ENCODE assay signal across 8 mouse cellular contexts in genomic region chr7:144914296-144914947, GRCm38 (mm10). TPM values are rescaled to one million over a fixed set of nuclear protein-coding genes. Genes with fewer than 3 reads are reported as not detected.
DNase-seq lines count a peak whose midpoint lies in the region; ATAC-seq and TF ChIP-seq lines count a peak whose summit lies in the region.

No protein-coding gene starts in this region.

- peak overlapping the region; percentile 41; the same call in 1 of the 2 replicates for H3K27ac ChIP-seq in liver, adult 2 months (replicated peaks; ENCODE audit: insufficient read depth, low read depth, low read length)
- peak overlapping the region; percentile 82 for H3K27ac ChIP-seq in bone marrow, adult 2 months (ENCODE audit: control insufficient read depth, insufficient read depth, low read depth, low read length, poor library complexity)
- peak overlapping the region; percentile 89 for H3K27ac ChIP-seq in left cerebral cortex, adult 2 months
- H3K27ac ChIP-seq in midbrain, embryonic 13.5 days: peak overlapping the region; percentile 78

- TF ChIP-seq POLR2A in liver, adult 2 months (IDR thresholded peaks at IDR 0.05; ENCODE audit: extremely low read depth, insufficient read depth, low read length): no peak
- no peak for TF ChIP-seq POLR2A in bone marrow, adult 2 months (IDR thresholded peaks at IDR 0.05; ENCODE audit: borderline replicate concordance, control insufficient read depth, low read depth, low read length)

- peaks cover 7% of the 10 kb centered on the region for H3K4me1 ChIP-seq in liver, adult 2 months (ENCODE audit: control insufficient read depth, insufficient read depth, low read length)
- H3K4me1 ChIP-seq in bone marrow, adult 2 months (ENCODE audit: control insufficient read depth, insufficient read depth, low read length): no peaks in the 10 kb centered on the region
- peaks cover 19% of the 10 kb centered on the region for H3K4me1 ChIP-seq in midbrain, embryonic 13.5 days (replicated peaks)

- H3K79me2 ChIP-seq in liver, adult 2 months (ENCODE audit: control insufficient read depth, insufficient read depth, low read length): peaks cover 7% of the 10 kb centered on the region; the same call in 1 of the 2 replicates

- peak; percentile 96 for ATAC-seq in midbrain, embryonic 13.5 days

- H3K9me3 ChIP-seq in midbrain, embryonic 13.5 days: no peaks in the 10 kb centered on the region

- intact Hi-C loops in left cerebral cortex, adult 2 months (cut with DNase I): loop anchor here (5.0 kb wide), 1 partner anchor 442 kb away; the partner anchor contains the start of gene Cttn

- H3K4me3 ChIP-seq in liver, adult 2 months (ENCODE audit: insufficient read depth, low read depth, low read length): peak overlapping the region; percentile 86
- H3K4me3 ChIP-seq in bone marrow, adult 2 months (replicated peaks; ENCODE audit: control insufficient read depth, low read depth, low read length): peak overlapping the region; percentile 97
- peak overlapping the region; percentile 94 for H3K4me3 ChIP-seq in left cerebral cortex, adult 2 months
- H3K4me3 ChIP-seq in midbrain, embryonic 13.5 days (replicated peaks): peak overlapping the region; percentile 76

- TF ChIP-seq CTCF in liver, adult 2 months (IDR thresholded peaks at IDR 0.05; ENCODE audit: low read depth, low read length): 0 out of 2 replicates have a peak, but pooled peaks have one; percentile 18
- TF ChIP-seq CTCF in bone marrow, adult 2 months (IDR thresholded peaks at IDR 0.05; ENCODE audit: control insufficient read depth, insufficient read depth, low read length): no peak
- TF ChIP-seq CTCF in left cerebral cortex, adult 2 months (IDR thresholded peaks at IDR 0.05): peak; percentile 55

- H3K27me3 ChIP-seq in liver, adult 2 months (ENCODE audit: control insufficient read depth, insufficient read depth, low read length): no peaks in the 10 kb centered on the region
- H3K27me3 ChIP-seq in midbrain, embryonic 13.5 days: no peaks in the 10 kb centered on the region

- H3K9ac ChIP-seq in liver, adult 2 months (ENCODE audit: low read depth, low read length): peak overlapping the region; percentile 29
- H3K9ac ChIP-seq in midbrain, embryonic 13.5 days (replicated peaks): peak overlapping the region; percentile 82; the same call in 1 of the 2 replicates

- 15% methylated on average over 17 of the region's 17 CpGs for WGBS in liver, adult 2 months
- WGBS in bone marrow, adult 2 months: 15% methylated on average over 17 of the region's 17 CpGs
- 7% methylated on average over 17 of the region's 17 CpGs for WGBS in midbrain, embryonic 13.5 days

- peak overlapping the region; percentile 85 for H3K4me2 ChIP-seq in midbrain, embryonic 13.5 days (replicated peaks)

- H3K36me3 ChIP-seq in liver, adult 2 months (ENCODE audit: control insufficient read depth, insufficient read depth, low read length): no peaks in the 10 kb centered on the region
- H3K36me3 ChIP-seq in midbrain, embryonic 13.5 days: peaks cover 26% of the 10 kb centered on the region

- no peak for DNase-seq in liver, adult 2 months (ENCODE audit: extremely low read depth, low read depth, low spot score)
- DNase-seq in liver: no peak
- peak; percentile 44 to 87 for DNase-seq in frontal cortex, postnatal 25 days (ENCODE audit: low spot score in 2 of 2)
- peak; percentile 86 for DNase-seq in left cerebral cortex, adult 2 months (ENCODE audit: extremely low spot score in 1 of 2, low spot score in 2 of 2)
- no peak for DNase-seq in urinary bladder, adult 18-20 months (ENCODE audit: low spot score in 2 of 2)
- no peak for DNase-seq in adrenal gland, adult 2 months

RNA-seq across cellular contexts. Expression of gene LTO1, which starts 0.5 kb away (rescaled TPM):
- 8.9 and 10.6 TPM in 2 replicates for total RNA-seq in liver, adult 2 months (2014; rRNA removed)
- polyA plus RNA-seq in liver, adult 2 months (2012; rRNA removed): 10.1 and 11.2 TPM in 2 replicates
- 8.8 and 25.8 TPM in 2 replicates for polyA plus RNA-seq in bone marrow, adult 2 months (2011; ENCODE audit: insufficient read depth, insufficient read length, low replicate concordance, missing spikeins)
- total RNA-seq in left cerebral cortex, adult 2 months (2021): 10 to 100 TPM; 26.4 to 27.8 TPM
- 36.4 and 37.8 TPM in 2 replicates for polyA plus RNA-seq in midbrain, embryonic 13.5 days (2015; fragmentation: Nextera tagmentation; extraction: Ambion mirVana)
- total RNA-seq in adrenal gland, adult 2 months (2021): 10 to 100 TPM; 20.5 to 27.0 TPM
- 7.8 and 9.5 TPM in 2 replicates for polyA plus RNA-seq in adrenal gland, adult 2 months (2012; rRNA removed)

RNA-seq across cellular contexts. Expression of gene Fgf15, which starts 18.1 kb away (rescaled TPM):
- total RNA-seq in liver, adult 2 months (2014; rRNA removed): not detected in 2 replicates
- polyA plus RNA-seq in liver, adult 2 months (2012; rRNA removed): not detected in 2 replicates
- not detected in 2 replicates for polyA plus RNA-seq in bone marrow, adult 2 months (2011; ENCODE audit: insufficient read depth, insufficient read length, low replicate concordance, missing spikeins)
- total RNA-seq in left cerebral cortex, adult 2 months (2021): not detected
- polyA plus RNA-seq in midbrain, embryonic 13.5 days (2015; fragmentation: Nextera tagmentation; extraction: Ambion mirVana): 61.2 and 66.9 TPM in 2 replicates
- under 1 TPM in 1 of 2 experiments, not detected in 1; 0.14 TPM for total RNA-seq in adrenal gland, adult 2 months (2021)
- 0.07 TPM in 1 of 2 replicates, not detected in the other for polyA plus RNA-seq in adrenal gland, adult 2 months (2012; rRNA removed)

RNA-seq across cellular contexts. Expression of gene Ccnd1, which starts 25.3 kb away (rescaled TPM):
- total RNA-seq in liver, adult 2 months (2014; rRNA removed): 42.5 and 49.3 TPM in 2 replicates
- 36.4 and 55.0 TPM in 2 replicates for polyA plus RNA-seq in liver, adult 2 months (2012; rRNA removed)
- polyA plus RNA-seq in bone marrow, adult 2 months (2011; ENCODE audit: insufficient read depth, insufficient read length, low replicate concordance, missing spikeins): 2.7 and 10.0 TPM in 2 replicates
- 10 to 100 TPM; 57.0 to 57.7 TPM for total RNA-seq in left cerebral cortex, adult 2 months (2021)
- polyA plus RNA-seq in midbrain, embryonic 13.5 days (2015; fragmentation: Nextera tagmentation; extraction: Ambion mirVana): 141 and 143 TPM in 2 replicates
- total RNA-seq in adrenal gland, adult 2 months (2021): 100 to 1,000 TPM; 105 to 244 TPM
- 115 and 133 TPM in 2 replicates for polyA plus RNA-seq in adrenal gland, adult 2 months (2012; rRNA removed)

Comparison
In these comparisons a context has a peak if more than half of its experiments do, and no peak if none do; other contexts are left out.
1. DNase-seq: peak in frontal cortex, postnatal 25 days (2 of 2) and left cerebral cortex, adult 2 months (2 of 2); none in liver, adult 2 months (single experiment), liver (single experiment), urinary bladder, adult 18-20 months (0 of 2) and adrenal gland, adult 2 months (single experiment).
2. RNA of gene Fgf15, which starts 18.1 kb away (polyA plus RNA-seq): 61.2 to 66.9 TPM in midbrain, embryonic 13.5 days; 0.07 TPM in adrenal gland, adult 2 months, not detected in liver, adult 2 months and not detected in bone marrow, adult 2 months; every median in the first group is over 10 times any median in the second.
3. Peak in every context shown above with its lines, with median percentiles within 50 percentile points of each other: H3K27ac ChIP-seq and H3K4me3 ChIP-seq.